Mouse (Mus musculus): ENCODE results near the gene Il17d.

The Il17d gene

DNA sequence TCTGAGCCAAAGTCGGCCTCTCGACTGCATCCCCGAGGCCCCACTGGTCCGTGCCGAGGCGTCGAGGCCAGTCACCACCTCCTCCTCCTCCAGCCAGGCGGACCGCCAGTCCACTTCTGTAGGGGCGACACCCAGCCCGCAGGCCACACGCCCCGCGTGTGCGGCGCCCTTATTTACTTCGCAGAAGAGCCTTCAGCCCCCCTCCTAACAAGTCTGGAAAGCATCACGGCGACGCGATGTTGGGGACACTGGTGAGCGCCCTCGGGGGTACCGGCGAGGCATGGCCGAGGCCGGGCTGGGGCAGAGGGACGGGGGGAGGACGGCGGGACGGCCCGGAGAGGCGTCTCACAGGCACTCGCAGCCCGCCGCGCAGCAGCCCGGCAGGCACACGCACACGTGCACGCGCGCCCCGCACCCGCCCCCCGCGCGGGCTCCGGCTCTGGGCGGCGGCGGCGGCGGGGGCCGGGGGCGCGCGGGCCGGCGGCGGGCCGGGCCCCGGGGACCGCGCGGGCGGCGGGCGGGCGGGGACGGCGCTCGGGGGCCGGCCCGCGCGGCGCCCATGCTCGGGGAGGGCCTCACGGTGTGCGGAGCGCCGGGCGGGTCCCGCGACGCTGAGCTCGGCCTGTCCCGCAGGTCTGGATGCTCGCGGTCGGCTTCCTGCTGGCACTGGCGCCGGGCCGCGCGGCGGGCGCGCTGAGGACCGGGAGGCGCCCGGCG is at the start of gene Il17d:
Il17d (plus strand) TSS at position 107 of the 717 bp plus-strand sequence.
- no peak for DNase-seq (ENCODE audit: extremely low read depth, low read depth)

DNA sequence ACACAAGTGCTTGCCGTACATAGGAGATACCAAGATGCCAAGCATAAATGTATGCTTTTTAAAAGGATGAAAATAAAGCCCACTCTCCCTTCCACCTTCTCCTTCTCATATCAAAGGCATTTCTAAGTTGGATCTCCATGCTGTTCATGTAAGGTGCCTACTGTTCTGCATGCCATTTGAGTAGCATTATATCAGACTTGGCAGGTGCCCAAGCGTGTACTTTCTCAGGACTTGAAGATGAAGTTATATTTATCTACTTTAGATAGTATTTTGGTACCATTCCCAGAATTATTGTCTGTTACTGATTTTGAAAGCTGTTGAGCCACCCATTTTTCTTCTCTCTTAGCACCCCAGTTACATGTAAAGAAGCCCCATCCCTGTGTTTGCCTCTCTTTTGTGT is 49.5 kb upstream of the Il17d start:
- DNase-seq (ENCODE audit: extremely low read depth, low read depth) = no peak

DNA sequence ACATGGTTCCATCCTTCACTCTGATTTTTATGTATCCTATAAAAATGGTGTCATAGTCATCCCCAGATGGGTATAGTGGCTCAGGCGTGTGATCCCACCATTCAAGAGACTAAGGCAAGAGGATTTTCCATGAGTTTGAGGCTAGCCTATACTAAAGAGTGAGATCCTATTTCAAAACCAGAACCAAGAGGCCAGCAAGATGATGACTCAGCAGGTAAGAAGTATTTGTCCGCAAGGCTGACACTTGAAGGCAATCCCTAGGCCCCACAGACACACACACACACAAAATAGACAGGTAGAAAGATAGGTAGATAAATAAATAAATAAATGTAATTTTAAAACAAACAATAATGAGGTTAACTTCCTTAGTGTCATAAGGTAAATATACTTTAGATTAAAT is 42.3 kb upstream of the Il17d start:
- no peak for DNase-seq (ENCODE audit: extremely low read depth, low read depth)

DNA sequence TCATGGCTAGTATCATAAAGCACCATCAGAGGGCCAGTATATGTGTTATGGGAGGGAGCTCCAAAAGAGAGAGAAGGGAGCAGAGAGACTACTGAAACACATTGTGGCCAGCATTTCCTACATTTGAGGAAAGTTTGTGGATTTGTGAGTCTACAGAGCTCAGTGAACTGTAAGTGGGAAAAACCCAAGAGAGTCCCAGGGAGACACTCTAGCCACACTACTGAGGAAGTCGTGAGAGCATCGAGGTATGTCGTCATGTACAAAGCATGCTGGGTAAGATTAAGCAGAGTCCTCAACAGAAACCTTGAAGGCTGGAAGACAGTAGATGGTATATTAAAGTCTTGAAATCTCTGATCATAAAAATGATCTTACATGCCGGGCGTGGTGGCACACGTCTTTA is 40.4 kb upstream of the Il17d start:
- DNase-seq (ENCODE audit: extremely low read depth, low read depth) = no peak

DNA sequence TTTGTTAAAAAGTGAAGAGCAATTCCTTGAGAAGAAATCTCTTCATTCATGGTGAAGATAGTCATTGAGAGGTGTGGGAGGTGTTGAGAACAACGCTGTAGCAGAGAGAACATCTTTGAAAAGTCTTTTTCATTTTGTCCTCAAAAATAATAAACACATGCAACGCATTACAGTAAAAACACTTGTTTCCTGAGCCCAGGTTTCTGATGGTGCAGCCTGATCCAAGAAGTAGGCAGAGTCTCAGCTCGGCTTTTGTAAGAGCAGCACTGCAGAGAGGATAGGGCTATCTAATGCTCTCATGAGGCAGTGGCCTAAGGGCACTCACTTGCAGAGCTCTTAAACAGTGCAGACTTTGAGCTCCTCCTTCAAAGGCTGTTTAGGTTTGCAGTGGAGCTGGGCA is 34.9 kb upstream of the Il17d start:
- no peak for DNase-seq (ENCODE audit: extremely low read depth, low read depth)

DNA sequence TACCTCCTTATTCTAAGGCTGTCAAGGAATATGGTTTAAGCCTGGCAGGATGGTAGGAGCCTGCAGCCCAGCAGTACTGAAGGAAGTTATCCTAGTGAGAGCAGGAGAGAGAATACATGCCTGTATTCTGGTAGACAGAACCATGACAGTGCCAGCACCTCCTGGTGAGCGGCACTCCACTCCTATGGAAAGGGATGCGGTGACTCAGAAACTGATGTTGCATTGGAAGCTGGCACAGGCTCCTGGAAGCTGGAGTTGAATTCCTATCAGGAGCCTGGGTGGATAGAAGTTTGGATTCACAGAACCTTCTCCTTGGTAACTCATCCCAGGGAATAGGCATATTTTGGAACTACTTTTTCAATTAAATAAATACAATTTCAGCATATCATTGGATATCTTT is 30.7 kb upstream of the Il17d start:
- DNase-seq (ENCODE audit: extremely low read depth, low read depth) = no peak

DNA sequence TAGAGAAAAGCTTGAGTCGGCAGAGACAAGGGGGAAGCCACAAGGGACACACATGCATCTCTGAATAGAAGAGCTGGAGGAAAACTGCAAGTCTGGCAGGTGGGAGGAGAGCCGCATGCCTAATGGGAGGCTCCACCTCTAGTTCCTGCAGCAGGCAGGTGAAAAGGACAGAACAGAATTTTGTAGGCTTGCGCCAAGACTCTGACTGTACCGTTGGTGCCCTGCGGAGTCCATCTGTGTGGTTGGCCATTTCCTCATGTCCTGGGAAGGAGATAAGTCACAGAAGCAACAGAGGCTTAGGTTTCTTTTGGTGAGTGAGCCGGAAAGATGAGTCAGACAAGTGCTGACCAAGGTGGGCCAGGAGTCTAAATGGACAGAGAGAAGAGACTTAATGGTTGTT is 20.8 kb upstream of the Il17d start:
- no peak for DNase-seq (ENCODE audit: extremely low read depth, low read depth)

DNA sequence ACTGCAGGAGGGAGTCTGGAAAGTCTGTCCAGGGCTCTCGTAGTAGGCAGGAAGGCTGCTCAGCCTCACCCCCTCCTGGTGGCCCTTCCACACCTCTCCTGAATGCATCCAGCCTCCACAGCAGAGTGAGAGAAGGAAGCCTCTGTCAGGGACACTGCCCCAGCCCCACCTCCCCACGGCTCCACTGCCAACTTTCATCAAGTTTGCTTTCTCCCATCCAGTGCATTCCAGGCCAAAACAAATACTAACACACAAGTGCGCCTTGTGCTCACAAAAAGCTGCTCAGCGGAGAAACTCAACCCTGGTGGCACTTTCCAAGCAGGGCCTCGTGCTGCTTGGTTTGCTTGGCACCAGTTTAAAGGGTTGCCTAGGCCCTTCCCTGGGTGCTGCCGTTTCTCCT is 15.0 kb upstream of the Il17d start:
- DNase-seq (ENCODE audit: extremely low read depth, low read depth) = no peak

DNA sequence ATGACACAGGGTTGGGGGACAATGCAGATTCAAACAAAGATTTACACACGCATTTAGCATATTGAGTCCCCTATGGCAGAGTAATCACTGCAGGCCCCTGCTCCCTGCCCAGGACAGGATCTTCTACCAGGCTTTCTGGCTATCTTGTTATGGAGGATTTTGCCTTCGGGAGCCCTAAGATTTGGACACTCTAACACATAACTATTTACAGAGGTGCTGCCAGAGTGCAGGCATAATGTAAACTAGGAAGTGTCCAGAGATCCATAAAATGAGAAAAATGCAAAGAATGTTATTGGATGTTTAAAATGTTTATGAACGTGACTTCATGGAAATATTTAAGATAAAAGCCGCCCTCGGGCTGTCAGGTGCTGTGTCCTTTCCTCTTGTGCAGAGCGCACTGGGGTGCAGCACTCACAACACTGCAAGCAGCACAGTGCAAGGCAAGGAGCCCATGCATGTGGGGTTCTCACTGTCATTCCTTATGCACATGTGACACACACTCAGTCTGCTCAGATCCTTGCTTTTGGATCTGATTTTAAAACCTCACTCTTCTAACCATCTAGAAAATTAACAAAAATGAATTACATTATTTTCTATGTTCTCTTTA is 9.3 kb upstream of the Il17d start:
- DNase-seq (ENCODE audit: extremely low read depth, low read depth) = no peak

DNA sequence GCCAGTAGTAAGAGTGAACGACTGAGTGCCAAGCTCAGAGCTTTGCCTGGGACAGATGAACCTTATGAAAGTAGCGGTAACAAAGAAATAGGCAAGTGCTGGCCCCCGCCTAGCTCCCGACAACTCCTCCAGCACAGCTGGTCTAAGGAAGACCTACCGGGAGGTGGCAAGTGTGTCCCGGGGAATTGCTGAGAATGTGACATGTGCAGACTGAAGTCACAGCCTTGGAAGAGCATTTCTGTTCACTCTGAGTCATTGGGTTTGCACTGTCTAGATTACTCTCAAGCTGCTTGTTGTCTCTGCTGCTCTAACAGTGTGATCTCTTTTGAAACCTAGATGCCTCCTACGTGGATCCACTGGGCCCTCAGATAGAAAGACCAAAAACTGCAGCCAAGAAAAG is 7.6 kb upstream of the Il17d start:
- no peak for DNase-seq (ENCODE audit: extremely low read depth, low read depth)

DNA sequence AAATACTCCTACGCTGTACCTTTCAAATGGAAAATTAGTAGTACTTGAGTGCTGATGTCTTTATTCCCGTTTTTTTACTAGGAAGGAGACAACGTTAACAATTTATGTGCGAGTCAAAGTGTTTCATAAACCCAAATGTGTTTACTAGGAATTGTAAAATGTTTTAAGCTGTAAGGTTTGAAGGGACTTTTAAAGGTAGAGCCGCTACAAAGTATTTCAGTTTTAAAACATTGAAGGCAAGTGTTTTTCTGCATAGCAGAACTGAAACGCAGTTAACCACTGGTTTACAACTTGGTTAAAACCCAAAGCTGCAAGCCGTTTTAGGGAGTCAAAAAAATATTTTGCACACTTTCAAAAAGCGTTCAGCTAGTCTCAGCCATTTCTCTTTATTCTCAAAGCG is 815 bp upstream of the Il17d start:
- no peak for DNase-seq (ENCODE audit: extremely low read depth, low read depth)

DNA sequence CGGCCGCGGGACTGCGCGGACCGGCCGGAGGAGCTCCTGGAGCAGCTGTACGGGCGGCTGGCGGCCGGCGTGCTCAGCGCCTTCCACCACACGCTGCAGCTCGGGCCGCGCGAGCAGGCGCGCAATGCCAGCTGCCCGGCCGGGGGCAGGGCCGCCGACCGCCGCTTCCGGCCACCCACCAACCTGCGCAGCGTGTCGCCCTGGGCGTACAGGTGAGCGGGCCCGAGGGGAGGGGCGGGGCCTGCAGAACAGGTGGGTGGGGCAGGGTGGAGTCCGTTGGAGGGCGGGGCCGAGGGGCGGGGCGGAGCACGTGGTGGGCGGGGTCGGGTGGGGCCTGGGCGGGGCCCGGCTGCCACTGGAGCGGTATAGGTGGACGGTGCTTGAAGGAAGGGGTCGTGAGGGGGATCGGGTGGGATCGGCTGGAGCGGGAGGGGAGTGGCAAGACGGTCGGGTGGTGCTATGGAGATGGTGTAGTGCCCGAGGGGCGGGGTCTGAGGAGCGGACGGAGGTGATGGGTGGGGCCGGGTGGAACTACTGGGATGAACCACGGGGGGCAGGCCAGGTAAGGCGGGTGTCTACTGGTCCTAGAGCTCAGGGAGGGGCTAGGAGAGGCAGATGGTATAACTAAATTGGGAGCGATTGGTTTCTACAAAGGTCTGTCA is 942 bp downstream of the Il17d start:
- no peak for DNase-seq (ENCODE audit: extremely low read depth, low read depth)

DNA sequence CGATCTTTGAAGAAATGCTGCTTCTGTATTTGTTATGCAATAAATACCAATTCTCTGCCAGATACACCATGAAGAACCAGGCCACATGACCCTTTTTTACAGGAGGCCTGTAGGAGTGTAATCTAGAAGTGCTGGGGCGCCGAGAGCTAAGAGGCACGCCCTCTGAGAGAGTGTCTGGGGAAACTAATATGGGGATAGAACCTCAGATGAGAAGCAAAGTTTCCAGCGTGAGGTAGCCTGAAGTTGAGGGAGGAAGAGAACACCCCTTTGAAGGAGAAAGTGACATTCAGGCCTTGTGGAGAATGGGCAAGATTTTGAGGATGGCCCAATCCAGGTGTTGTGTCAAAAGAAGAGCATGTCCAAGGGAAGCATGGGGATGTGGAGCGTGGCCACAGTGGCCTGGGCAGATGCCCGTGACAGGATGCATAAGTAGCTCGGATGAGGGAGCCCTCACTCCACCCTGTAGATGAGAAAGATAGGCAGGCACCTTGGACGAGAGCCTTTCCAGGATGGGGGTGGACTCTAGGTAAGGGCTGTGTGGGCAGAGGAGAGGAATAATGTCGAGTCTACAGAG is 1.6 kb downstream of the Il17d start:
- no peak for DNase-seq (ENCODE audit: extremely low read depth, low read depth)

DNA sequence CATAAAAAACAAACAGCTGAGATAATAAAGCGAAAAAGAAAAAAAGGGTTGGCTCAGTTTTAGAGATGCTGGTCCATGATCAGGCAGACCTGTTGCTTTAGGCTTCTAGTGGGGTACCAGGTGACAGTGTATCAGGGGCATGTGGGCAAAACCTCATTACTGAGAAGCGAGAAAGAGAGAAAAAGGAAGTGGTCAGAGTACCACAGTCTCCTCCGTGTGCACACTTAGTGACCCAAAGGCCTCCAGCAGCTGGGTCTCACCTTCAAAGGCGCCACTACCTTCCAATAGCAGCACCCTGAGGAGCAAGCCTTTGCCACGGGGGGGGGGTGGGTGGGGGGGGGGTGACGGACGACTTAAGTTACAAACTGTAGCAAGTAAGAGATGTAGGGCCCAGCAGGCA is 2.5 kb downstream of the Il17d start:
- DNase-seq (ENCODE audit: extremely low read depth, low read depth) = no peak

DNA sequence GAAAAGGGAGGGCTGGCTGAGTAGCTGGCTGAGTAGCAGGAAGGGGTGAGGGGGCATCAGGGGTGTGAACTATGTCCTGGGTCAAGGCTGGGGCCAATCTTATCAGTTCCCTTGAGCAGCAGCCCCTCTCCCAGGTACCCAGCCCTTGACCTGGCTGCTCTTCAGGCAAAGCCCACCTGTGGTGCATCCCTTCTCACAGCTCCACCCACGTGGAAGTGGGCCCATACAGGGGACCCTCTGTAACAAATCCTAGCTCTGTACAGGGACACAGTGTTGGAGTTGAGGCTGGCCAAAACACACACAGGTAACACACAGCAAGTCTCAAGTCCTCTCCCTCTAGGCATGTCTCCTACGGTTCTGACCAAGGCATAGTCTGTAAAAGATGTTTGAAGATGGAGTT is 3.0 kb downstream of the Il17d start:
- no peak for DNase-seq (ENCODE audit: extremely low read depth, low read depth)

DNA sequence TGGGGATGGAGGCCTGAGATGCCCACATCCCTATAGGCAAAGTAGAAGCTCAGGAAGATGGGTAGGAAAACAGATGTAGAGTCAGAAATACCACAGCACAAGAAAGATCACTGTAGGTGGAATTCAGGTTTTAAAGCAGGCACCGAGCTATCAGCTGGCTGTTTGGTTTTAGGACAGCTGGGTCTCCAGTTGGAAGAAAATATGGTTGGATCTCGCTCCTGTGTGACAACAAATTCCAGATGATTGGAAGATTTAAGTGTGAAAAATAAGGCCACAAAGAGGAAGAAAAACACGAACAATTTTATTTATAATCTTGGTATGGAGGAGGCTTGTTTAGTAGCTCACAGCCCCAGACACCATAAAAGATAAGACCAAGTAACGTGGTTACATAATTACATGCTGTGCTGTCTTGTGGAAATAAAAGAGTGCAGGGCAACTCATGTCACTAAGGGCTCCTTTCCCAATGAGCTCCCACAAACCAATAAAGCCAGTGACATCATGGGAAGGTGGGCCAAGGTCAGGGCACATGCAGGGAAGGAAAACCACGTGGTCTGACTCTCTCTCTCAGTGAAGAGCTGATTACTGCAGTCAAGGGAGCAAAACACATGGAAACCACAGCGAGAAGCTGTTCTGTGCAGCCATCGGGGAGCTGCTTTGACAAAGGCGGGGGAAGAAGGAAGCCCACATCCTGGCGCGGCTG is 4.7 kb downstream of the Il17d start:
- DNase-seq (ENCODE audit: extremely low read depth, low read depth) = no peak

DNA sequence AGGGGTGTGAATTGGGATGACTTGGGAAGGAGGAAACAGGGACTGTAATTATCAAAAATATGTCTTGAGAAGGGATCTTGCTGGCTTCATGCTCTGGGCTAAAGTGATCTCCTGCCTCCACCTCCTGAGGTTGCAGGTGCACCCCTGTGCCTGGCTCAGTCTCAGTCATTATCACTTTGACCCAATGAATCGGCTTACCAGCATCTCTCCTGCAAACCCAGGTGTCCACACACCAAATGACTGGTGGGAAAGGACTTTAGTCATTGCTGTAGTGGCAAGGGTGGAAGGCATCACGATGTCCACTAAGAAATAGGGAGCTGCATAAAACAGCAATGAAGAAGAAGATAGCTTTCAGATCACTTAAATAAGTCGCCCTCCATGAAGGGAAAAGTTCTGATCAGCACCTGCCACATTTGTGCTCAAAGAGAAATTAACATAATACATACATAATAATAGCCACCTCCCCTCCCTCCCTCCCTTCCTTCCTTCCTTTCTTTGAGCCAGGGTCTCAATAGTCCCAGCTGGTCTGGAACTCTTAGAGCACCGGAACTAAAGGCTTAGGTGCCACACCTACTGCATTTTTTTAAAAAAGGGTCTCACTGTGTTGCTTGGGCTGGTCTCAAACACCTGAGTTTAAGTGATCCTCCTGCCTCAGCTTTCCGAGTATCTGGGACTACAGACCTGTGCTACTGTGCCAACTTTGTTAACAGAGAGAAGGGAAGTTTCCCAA is 5.4 kb downstream of the Il17d start:
- no peak for DNase-seq (ENCODE audit: extremely low read depth, low read depth)

DNA sequence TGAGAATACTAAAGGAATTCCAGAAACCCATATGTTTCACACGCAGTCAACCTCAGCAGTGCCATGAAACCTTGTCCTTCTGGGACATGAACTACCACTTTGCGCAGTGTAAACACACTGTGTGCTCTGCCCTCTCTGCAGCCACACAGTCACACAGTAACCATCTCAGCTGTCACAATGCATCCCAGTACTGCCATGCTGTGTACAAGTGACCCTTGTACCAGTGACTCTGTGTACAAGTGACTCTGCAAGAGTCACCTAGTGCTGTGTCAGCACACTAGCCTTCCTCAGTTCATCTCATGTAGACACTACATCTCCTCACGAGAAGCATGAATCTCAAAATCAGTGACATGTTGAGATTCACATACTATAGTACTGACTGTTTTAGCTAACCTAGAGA is 8.0 kb downstream of the Il17d start:
- DNase-seq (ENCODE audit: extremely low read depth, low read depth) = no peak

DNA sequence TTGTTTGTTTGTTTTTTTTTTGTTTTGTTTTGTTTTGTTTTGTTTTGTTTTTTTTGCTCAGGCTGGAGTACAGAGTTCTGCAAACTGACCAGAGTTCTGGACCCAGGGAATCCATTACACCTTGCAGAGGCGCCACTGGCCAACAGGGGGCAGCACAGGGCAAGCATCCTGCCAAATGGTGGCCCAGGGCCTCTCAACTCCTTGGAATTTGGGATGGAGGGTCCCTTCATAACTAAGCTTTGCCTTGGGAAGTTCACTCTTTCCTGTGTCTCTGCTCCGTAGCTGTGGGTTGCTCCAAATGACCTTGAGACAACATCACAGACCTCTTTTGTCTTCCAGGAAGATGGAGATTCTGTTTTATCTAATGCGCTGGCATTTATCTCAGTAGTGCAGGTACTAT is 8.6 kb downstream of the Il17d start:
- no peak for DNase-seq (ENCODE audit: extremely low read depth, low read depth)

DNA sequence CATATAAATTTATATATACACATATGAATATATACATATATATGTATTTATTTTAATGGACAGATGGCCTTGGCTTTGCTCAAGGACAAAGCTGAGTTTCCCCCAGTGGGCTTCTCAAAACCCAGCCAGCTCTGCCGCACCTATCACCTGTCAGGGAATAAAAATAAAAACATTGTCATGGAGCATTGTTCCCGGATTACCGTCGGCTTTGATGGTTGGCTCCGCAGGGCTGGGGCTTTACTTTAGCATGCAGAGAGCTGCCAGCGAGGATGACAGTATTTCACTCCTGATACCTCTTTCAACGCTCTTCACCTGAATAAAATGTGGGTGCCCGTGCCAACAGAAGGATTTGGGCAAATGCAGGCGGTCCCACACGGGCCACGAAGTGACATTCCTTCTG is 9.3 kb downstream of the Il17d start:
- no peak for DNase-seq (ENCODE audit: extremely low read depth, low read depth)

DNA sequence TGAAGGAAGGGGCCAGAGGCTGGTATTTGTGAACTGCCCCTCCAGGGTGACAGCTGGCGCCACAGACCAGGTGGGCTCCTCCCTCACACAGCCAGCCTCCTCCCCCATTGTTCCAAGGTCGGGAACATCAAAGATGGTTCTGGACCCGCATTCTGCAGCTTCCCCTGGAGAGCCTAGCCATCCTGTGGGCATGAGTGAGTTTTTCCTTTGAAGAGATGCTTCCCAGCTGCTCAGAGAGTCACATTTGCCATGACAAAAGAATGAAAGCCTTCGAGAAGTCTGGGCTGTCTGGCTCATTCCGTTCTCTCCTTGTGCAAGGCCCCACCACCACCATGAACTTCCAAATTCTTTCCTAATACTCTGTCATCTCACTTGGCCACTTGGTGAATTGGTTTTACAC is 9.8 kb downstream of the Il17d start:
- DNase-seq (ENCODE audit: extremely low read depth, low read depth) = no peak

Data from MEL-GATA-1-ER (cell line).